Mouse (Mus musculus): ENCODE data around the gene Cplx2. TPM values are rescaled to one million over a fixed set of nuclear protein-coding genes. Genes with fewer than 3 reads are reported as not detected.

Gene Cplx2
- polyA plus RNA-seq (2012): 0.02 and 0.03 TPM in 2 replicates

DNA sequence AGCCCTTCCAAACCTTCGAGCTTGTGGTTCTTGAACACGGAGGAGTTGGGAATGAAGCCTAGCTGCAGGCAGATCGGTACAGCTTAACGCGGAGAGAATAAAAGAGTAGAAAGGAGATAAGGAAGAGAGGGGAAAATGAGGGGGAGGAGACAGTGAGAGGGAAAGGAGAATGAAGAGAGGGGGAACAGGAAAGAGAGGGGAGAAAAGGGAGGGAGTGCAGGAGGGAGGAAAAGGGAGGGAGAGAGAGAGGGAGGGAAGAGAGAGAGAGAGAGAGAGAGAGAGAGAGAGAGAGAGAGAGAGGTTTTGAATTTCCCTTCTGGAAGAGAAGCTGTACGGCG, at the start of gene Cplx2:
TSS of gene Cplx2 (plus strand) at position 301 of the 338 bp plus-strand sequence.
- Histone ChIP-seq H3K4me3 (replicated peaks) (no peak within 1 kb of the TSS), H3K9me3 (ENCODE audit: control insufficient read depth, low read length) (no peaks in the 10 kb centered on the region), H3K27me3 (ENCODE audit: control insufficient read depth) (peaks cover 34% of the 10 kb centered on the region), H3K4me1 (ENCODE audit: control insufficient read depth) (no peaks in the 10 kb centered on the region), H3K36me3 (ENCODE audit: control insufficient read depth) (no peaks in the 10 kb centered on the region)
- TF ChIP-seq TAL1 (IDR thresholded peaks at IDR 0.05; ENCODE audit: low read length) (no peak), GATA1 (IDR thresholded peaks at IDR 0.05; ENCODE audit: low read length) (no peak)

DNA sequence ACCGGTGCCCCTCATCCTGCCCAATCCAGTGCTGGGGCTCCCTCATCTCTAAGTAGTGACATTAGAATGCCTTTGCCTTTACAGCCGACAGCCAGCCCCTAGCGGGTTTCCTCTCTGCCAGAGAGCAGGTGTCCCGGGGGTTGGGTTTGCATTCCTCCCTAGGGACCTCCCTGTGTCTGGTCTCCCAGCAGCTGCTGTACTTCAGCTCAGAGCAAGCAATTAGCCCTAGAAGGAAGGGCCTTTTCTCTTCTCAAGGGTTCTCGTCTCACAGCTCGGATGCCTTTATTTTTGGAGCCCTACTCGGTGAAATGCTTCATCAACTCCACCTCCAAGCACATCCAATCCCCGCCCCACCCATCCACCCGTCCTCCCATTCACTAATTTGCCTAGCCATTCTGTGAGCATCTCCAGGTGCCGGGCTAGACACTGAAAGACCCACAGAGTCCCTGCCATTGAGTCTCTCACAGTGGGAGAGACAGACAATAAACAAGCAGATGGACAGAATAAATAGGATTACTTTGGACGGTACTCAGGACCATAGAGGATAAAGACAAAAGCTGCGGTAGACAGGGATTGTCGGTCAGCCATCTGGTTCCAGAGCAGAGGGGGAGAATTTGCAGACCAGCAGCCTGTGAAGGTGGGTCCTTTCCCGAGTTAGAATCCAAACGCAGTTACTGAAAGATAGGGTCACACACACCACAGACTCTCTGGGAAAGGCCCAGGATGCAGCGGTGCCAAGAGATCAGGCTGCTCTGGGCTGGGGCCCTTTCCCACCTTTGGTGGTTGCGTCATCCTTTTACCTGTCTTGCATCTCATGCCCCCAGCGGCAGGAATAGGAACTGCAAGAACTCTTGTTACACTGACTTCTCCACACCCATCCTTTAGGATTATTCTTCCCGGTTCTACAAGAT, 48.5 kb upstream of the Cplx2 start:
- no peak for TF ChIP-seq GATA1 (IDR thresholded peaks at IDR 0.05; ENCODE audit: low read length)
- TF ChIP-seq TAL1 (IDR thresholded peaks at IDR 0.05; ENCODE audit: low read length): no peak
- H3K9me3 ChIP-seq (ENCODE audit: control insufficient read depth, low read length): no peaks in the 10 kb centered on the region
- H3K36me3 ChIP-seq (ENCODE audit: control insufficient read depth): no peaks in the 10 kb centered on the region
- no peaks in the 10 kb centered on the region for H3K4me1 ChIP-seq (ENCODE audit: control insufficient read depth)
- H3K4me3 ChIP-seq (replicated peaks): no peak overlapping the region
- H3K27me3 ChIP-seq (ENCODE audit: control insufficient read depth): no peaks in the 10 kb centered on the region

DNA sequence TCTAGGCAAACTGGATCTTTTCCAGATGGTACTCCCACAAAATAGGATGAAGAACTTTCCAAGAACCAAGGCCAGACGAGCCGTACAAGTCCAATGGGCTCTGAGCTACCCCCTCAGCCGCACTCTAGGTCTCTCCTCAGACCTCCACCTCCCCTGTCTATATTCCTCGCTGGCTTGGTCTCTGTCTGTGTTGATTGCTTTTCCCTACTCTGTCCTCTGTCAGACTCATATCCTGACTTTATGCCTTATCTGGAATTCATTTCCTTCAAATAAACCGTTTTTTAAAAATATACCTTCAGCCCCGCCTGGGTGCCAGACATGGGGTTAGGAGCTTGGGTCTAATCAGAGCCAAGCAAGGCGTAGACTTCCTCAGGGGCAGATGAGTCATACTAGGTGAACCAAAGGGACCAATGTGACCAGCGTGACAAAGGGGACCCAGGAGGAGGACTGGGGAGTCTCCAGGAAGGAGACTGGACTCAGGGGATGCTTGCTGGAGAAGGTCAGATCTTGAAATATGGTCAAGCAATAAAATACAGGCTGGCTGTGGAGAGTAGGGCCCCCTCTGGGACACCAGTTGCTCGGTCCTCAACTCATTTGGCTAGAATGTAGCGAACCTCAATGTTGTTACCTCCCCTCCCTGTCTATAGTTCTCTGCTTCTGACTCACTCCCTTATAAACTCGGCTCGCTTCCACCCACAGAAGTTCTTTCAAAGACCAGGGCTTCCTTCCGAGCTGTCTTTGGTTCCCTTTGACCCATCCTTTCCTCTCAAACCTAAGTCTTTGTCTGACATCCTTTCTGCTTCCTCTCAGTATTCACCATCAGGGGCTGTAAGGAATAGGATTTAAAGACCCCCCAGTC, 47.6 kb upstream of the Cplx2 start:
- H3K36me3 ChIP-seq (ENCODE audit: control insufficient read depth): no peaks in the 10 kb centered on the region
- H3K9me3 ChIP-seq (ENCODE audit: control insufficient read depth, low read length): no peaks in the 10 kb centered on the region
- no peaks in the 10 kb centered on the region for H3K27me3 ChIP-seq (ENCODE audit: control insufficient read depth)
- H3K4me1 ChIP-seq (ENCODE audit: control insufficient read depth): no peaks in the 10 kb centered on the region
- H3K4me3 ChIP-seq (replicated peaks): no peak overlapping the region
- no peak for TF ChIP-seq TAL1 (IDR thresholded peaks at IDR 0.05; ENCODE audit: low read length)
- no peak for TF ChIP-seq GATA1 (IDR thresholded peaks at IDR 0.05; ENCODE audit: low read length)

GRCm38 (mm10) chr13:54324178-54324577, 47.0 kb upstream of the Cplx2 start:
- Histone ChIP-seq H3K27me3 (ENCODE audit: control insufficient read depth) (no peaks in the 10 kb centered on the region), H3K36me3 (ENCODE audit: control insufficient read depth) (no peaks in the 10 kb centered on the region), H3K4me3 (replicated peaks) (no peak overlapping the region), H3K9me3 (ENCODE audit: control insufficient read depth, low read length) (no peaks in the 10 kb centered on the region), H3K4me1 (ENCODE audit: control insufficient read depth) (no peaks in the 10 kb centered on the region)
- no peak for TF ChIP-seq GATA1 (IDR thresholded peaks at IDR 0.05; ENCODE audit: low read length)
- no peak for TF ChIP-seq TAL1 (IDR thresholded peaks at IDR 0.05; ENCODE audit: low read length)

GRCm38 (mm10) chr13:54325814-54326213, 45.3 kb upstream of the Cplx2 start:
- Histone ChIP-seq H3K9me3 (ENCODE audit: control insufficient read depth, low read length) (no peaks in the 10 kb centered on the region), H3K4me1 (ENCODE audit: control insufficient read depth) (no peaks in the 10 kb centered on the region), H3K4me3 (replicated peaks) (no peak overlapping the region), H3K36me3 (ENCODE audit: control insufficient read depth) (no peaks in the 10 kb centered on the region), H3K27me3 (ENCODE audit: control insufficient read depth) (no peaks in the 10 kb centered on the region)
- TF ChIP-seq TAL1 (IDR thresholded peaks at IDR 0.05; ENCODE audit: low read length) (no peak), GATA1 (IDR thresholded peaks at IDR 0.05; ENCODE audit: low read length) (no peak)

GRCm38 (mm10) chr13:54326686-54327447, 44.3 kb upstream of the Cplx2 start:
- H3K4me1 ChIP-seq (ENCODE audit: control insufficient read depth): no peaks in the 10 kb centered on the region

DNA sequence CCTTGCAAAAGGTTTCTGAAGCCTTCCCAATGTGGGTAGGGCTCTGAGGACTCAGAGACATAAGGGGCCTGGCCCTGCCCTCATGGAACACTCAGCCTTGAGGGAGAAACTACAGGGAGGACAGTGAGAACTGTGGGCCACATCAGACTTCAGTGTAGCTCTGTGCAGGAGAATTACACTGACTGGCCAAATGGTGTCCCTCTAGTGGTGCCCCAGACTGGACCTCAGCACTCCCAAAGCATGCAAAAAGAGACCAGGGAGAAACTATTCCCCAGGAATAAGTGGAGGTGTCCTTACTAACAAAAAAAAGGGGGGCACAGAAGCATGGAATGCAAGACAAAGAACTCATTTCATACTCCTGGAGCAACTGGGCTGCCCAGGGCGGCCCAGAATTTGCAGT, 43.1 kb upstream of the Cplx2 start:
- no peaks in the 10 kb centered on the region for H3K27me3 ChIP-seq (ENCODE audit: control insufficient read depth)
- TF ChIP-seq TAL1 (IDR thresholded peaks at IDR 0.05; ENCODE audit: low read length): no peak
- TF ChIP-seq GATA1 (IDR thresholded peaks at IDR 0.05; ENCODE audit: low read length): no peak
- H3K9me3 ChIP-seq (ENCODE audit: control insufficient read depth, low read length): no peaks in the 10 kb centered on the region
- no peaks in the 10 kb centered on the region for H3K4me1 ChIP-seq (ENCODE audit: control insufficient read depth)
- no peaks in the 10 kb centered on the region for H3K36me3 ChIP-seq (ENCODE audit: control insufficient read depth)
- H3K4me3 ChIP-seq (replicated peaks): no peak overlapping the region

More at GRCm38 (mm10) chr13:54326686-54327447, 44.3 kb upstream of the Cplx2 start:
- H3K4me3 ChIP-seq (replicated peaks): no peak overlapping the region
- TF ChIP-seq GATA1 (IDR thresholded peaks at IDR 0.05; ENCODE audit: low read length) (no peak), TAL1 (IDR thresholded peaks at IDR 0.05; ENCODE audit: low read length) (no peak)
- H3K9me3 ChIP-seq (ENCODE audit: control insufficient read depth, low read length): no peaks in the 10 kb centered on the region
- H3K27me3 ChIP-seq (ENCODE audit: control insufficient read depth): no peaks in the 10 kb centered on the region
- H3K36me3 ChIP-seq (ENCODE audit: control insufficient read depth): no peaks in the 10 kb centered on the region

DNA sequence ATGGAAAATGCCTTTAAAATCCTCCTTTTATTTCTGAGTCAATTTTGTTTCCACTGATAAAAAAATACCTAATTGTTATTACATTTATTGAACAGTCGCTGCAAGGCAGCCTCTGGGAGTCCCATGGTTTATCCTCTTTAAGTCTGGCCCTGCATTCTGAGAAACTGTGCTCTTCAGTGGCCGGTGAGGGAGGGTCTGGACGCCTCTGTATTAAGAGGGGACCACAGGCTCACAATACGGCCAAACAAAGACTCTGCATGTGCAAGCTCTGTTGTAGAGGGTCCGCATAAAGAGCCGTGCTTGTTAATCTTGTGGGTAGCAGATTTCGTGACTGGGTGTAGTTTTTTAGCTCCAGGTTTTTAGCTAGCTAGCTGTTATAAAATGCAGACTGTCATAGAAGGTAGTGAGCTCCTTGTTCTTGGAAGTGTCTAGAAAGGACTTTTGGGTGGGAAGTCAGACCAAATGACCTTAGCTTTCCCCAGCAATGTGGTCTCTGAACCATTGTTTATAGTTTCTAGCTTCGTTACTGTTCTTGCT, 42.1 kb upstream of the Cplx2 start:
- H3K36me3 ChIP-seq (ENCODE audit: control insufficient read depth): no peaks in the 10 kb centered on the region
- H3K27me3 ChIP-seq (ENCODE audit: control insufficient read depth): no peaks in the 10 kb centered on the region
- H3K4me1 ChIP-seq (ENCODE audit: control insufficient read depth): no peaks in the 10 kb centered on the region
- TF ChIP-seq GATA1 (IDR thresholded peaks at IDR 0.05; ENCODE audit: low read length) (no peak), TAL1 (IDR thresholded peaks at IDR 0.05; ENCODE audit: low read length) (no peak)
- no peak overlapping the region for H3K4me3 ChIP-seq (replicated peaks)
- H3K9me3 ChIP-seq (ENCODE audit: control insufficient read depth, low read length): no peaks in the 10 kb centered on the region

Data from erythroblast, embryonic 14.5 days (primary cell).